Mouse (Mus musculus) myocyte (in vitro differentiated cells): ENCODE data around the gene Mns1. TPM values are rescaled to one million over a fixed set of nuclear protein-coding genes. Genes with fewer than 3 reads are reported as not detected.

Experiments
- polyA plus RNA-seq: library from polyadenylated mRNA; unstranded; fragments of >200 nt; fragmentation: generic; extraction: Trizol; gene quantifications from one replicate; pipeline ENCODE4 v1.2.1, GENCODE M21; 2012; ENCODE audit warnings: missing spikeins

The Mns1 gene
- polyA plus RNA-seq, 1 experiment, result 0.62 TPM

Other genes starting within 250 kb of the Mns1 start
- gene Zfp280d, start 163.2 kb upstream of the Mns1 start, polyA plus RNA-seq, result 4.2 TPM
- 2.7 TPM for gene Tex9, start 54.2 kb downstream of the Mns1 start, polyA plus RNA-seq
- gene Rfx7, start 94.2 kb downstream of the Mns1 start, polyA plus RNA-seq, result 3.7 TPM
- 195 TPM for gene Nedd4, start 224.3 kb downstream of the Mns1 start, polyA plus RNA-seq